Mouse (Mus musculus) hindbrain, embryonic 13.5 days (tissue): ENCODE data around the gene Cdipt. TPM values are rescaled to one million over a fixed set of nuclear protein-coding genes. Genes with fewer than 3 reads are reported as not detected.
A peak's percentile ranks its signal among the peaks of the same experiment; 100 is the strongest.

ENCODE experiments used
- ATAC-seq: fragments of 200-750 bp; cut with Nextera tagmentation; 2 replicates; pipeline ENCODE4 v1.8.0; 2017; ENCODE audit warnings: moderate TSS enrichment; ENCODE audit not compliant: low FRiP score
- H3K27ac ChIP-seq: fragments of 300-500 bp; sonication (generic); 2 replicates; pipeline ENCODE4 v1.5.1; 2015; ENCODE audit warnings: inconsistent platforms, mild to moderate bottlenecking, moderate library complexity
- H3K27me3 ChIP-seq: fragments of 300-500 bp; sonication (generic); 2 replicates; pipeline ENCODE4 v1.6.1; 2015; ENCODE audit warnings: mild to moderate bottlenecking, inconsistent platforms
- H3K36me3 ChIP-seq: fragments of 300-500 bp; sonication (generic); 2 replicates; pipeline ENCODE4 v1.6.1; 2015; ENCODE audit warnings: mild to moderate bottlenecking, inconsistent platforms
- H3K4me1 ChIP-seq: fragments of 300-500 bp; sonication (generic); replicated peaks from 2 replicates; pipeline ENCODE4 v1.6.1; 2015; ENCODE audit warnings: inconsistent platforms
- H3K4me2 ChIP-seq: fragments of 300-500 bp; sonication (generic); 2 replicates; pipeline ENCODE4 v1.6.1; 2015; ENCODE audit warnings: inconsistent platforms, mild to moderate bottlenecking, moderate library complexity
- H3K4me3 ChIP-seq: fragments of 300-500 bp; sonication (generic); 2 replicates; pipeline ENCODE4 v1.5.1; 2015; ENCODE audit warnings: mild to moderate bottlenecking, inconsistent platforms
- H3K9ac ChIP-seq: fragments of 300-500 bp; sonication (generic); 2 replicates; pipeline ENCODE4 v1.6.1; 2015; ENCODE audit warnings: mild to moderate bottlenecking, inconsistent platforms
- H3K9me3 ChIP-seq: fragments of 300-500 bp; sonication (generic); 2 replicates; pipeline ENCODE4 v1.6.1; 2016; ENCODE audit warnings: inconsistent platforms
- WGBS: fragments of 180-500 bp; shearing (Covaris S2); methylation state at CpG from one replicate; pipeline ENCODE4 v1.1.7; 2015; 5-methylcytosine and 5-hydroxymethylcytosine counted together
- polyA plus RNA-seq: library from polyadenylated mRNA; unstranded; fragments of >200 nt; fragmentation: Nextera tagmentation; extraction: Ambion mirVana; gene quantifications from 2 replicates; pipeline ENCODE4 v1.2.1, GENCODE M21; 2015

Cdipt gene
- polyA plus RNA-seq, 1 experiment from 2014 or later, result 109 TPM

GRCm38 (mm10) chr7:127004122-127004875 lies 28.6 kb downstream of the Cdipt start:
- Histone ChIP-seq H3K4me3 (no peak overlapping the region), H3K27ac (no peak overlapping the region), H3K27me3 (no peaks in the 10 kb centered on the region), H3K4me2 (no peak overlapping the region), H3K36me3 (no peaks in the 10 kb centered on the region), H3K9ac (no peak overlapping the region), H3K4me1 (peaks cover 10% of the 10 kb centered on the region; the same call in 1 of the 2 replicates), H3K9me3 (no peaks in the 10 kb centered on the region; the same call in 1 of the 2 replicates)
- 89% methylated on average over 4 of the region's 4 CpGs for WGBS
- ATAC-seq, result no peak

GRCm38 (mm10) chr7:127007313-127008024 lies 31.8 kb downstream of the Cdipt start:
- H3K27me3 ChIP-seq, result no peaks in the 10 kb centered on the region
- no peak overlapping the region for H3K4me3 ChIP-seq
- WGBS, result 81% methylated on average over 6 of the region's 6 CpGs
- ATAC-seq, result no peak
- peaks cover 12% of the 10 kb centered on the region; the same call in 1 of the 2 replicates for H3K4me1 ChIP-seq
- no peaks in the 10 kb centered on the region; the same call in 1 of the 2 replicates for H3K9me3 ChIP-seq
- H3K4me2 ChIP-seq, result no peak overlapping the region
- H3K27ac ChIP-seq, result no peak overlapping the region
- H3K9ac ChIP-seq, result no peak overlapping the region
- peaks cover 7% of the 10 kb centered on the region; the same call in 1 of the 2 replicates for H3K36me3 ChIP-seq

GRCm38 (mm10) chr7:127008239-127009019 lies 32.7 kb downstream of the Cdipt start:
- peaks cover 16% of the 10 kb centered on the region for H3K36me3 ChIP-seq

GRCm38 (mm10) chr7:127009307-127010085 lies 33.8 kb downstream of the Cdipt start:
- no peak for ATAC-seq
- no peak overlapping the region for H3K9ac ChIP-seq
- H3K4me1 ChIP-seq, result peaks cover 27% of the 10 kb centered on the region
- 84% methylated on average over 17 of the region's 17 CpGs for WGBS
- H3K36me3 ChIP-seq, result peaks cover 27% of the 10 kb centered on the region
- no peaks in the 10 kb centered on the region for H3K27me3 ChIP-seq
- H3K4me2 ChIP-seq, result no peak overlapping the region
- no peak overlapping the region for H3K4me3 ChIP-seq
- H3K9me3 ChIP-seq, result no peaks in the 10 kb centered on the region
- H3K27ac ChIP-seq, result peak overlapping the region; percentile 66; the same call in 1 of the 2 replicates

More at GRCm38 (mm10) chr7:127008239-127009019, 32.7 kb downstream of the Cdipt start:
- WGBS, result 61% methylated on average over 9 of the region's 9 CpGs
- H3K9ac ChIP-seq, result peak overlapping the region; percentile 49; the same call in 1 of the 2 replicates
- peaks cover 17% of the 10 kb centered on the region for H3K4me1 ChIP-seq
- no peak overlapping the region for H3K4me3 ChIP-seq
- H3K27me3 ChIP-seq, result no peaks in the 10 kb centered on the region
- ATAC-seq, result peak; percentile 66; the same call in 1 of the 2 replicates
- no peaks in the 10 kb centered on the region; the same call in 1 of the 2 replicates for H3K9me3 ChIP-seq
- no peak overlapping the region for H3K4me2 ChIP-seq
- peak overlapping the region; percentile 66 for H3K27ac ChIP-seq

GRCm38 (mm10) chr7:127011051-127011450 lies 35.3 kb downstream of the Cdipt start:
- Histone ChIP-seq H3K27ac (no peak overlapping the region), H3K36me3 (peaks cover 38% of the 10 kb centered on the region), H3K9me3 (no peaks in the 10 kb centered on the region), H3K4me2 (no peak overlapping the region), H3K27me3 (no peaks in the 10 kb centered on the region), H3K4me1 (peaks cover 42% of the 10 kb centered on the region), H3K9ac (no peak overlapping the region), H3K4me3 (no peak overlapping the region)
- WGBS, result 96% methylated on average over 2 of the region's 2 CpGs
- ATAC-seq, result no peak

- no peak for ATAC-seq
- Histone ChIP-seq H3K4me3 (no peak overlapping the region), H3K27me3 (no peaks in the 10 kb centered on the region), H3K9me3 (no peaks in the 10 kb centered on the region), H3K9ac (no peak overlapping the region), H3K27ac (no peak overlapping the region), H3K4me2 (no peak overlapping the region), H3K36me3 (peaks cover 38% of the 10 kb centered on the region), H3K4me1 (peaks cover 43% of the 10 kb centered on the region)
- 84% methylated on average over 2 of the region's 2 CpGs for WGBS
Observed at GRCm38 (mm10) chr7:127011717-127012116, 36.0 kb downstream of the Cdipt start.

GRCm38 (mm10) chr7:127012374-127012773 lies 36.7 kb downstream of the Cdipt start:
- Histone ChIP-seq H3K9ac (no peak overlapping the region), H3K36me3 (peaks cover 38% of the 10 kb centered on the region), H3K4me3 (no peak overlapping the region), H3K4me1 (peaks cover 43% of the 10 kb centered on the region), H3K4me2 (no peak overlapping the region), H3K27me3 (no peaks in the 10 kb centered on the region), H3K27ac (no peak overlapping the region), H3K9me3 (no peaks in the 10 kb centered on the region)
- 90% methylated on average over 6 of the region's 6 CpGs for WGBS
- no peak for ATAC-seq

- WGBS, result 96% methylated on average over 10 of the region's 10 CpGs
- ATAC-seq, result no peak
Observed at GRCm38 (mm10) chr7:127012845-127013244, 37.1 kb downstream of the Cdipt start.

GRCm38 (mm10) chr7:127013385-127013784 lies 37.7 kb downstream of the Cdipt start:
- ATAC-seq, result no peak
- Histone ChIP-seq H3K4me1 (peaks cover 50% of the 10 kb centered on the region), H3K4me2 (no peak overlapping the region), H3K27me3 (no peaks in the 10 kb centered on the region), H3K4me3 (no peak overlapping the region), H3K27ac (no peak overlapping the region), H3K9ac (no peak overlapping the region), H3K36me3 (peaks cover 38% of the 10 kb centered on the region), H3K9me3 (no peaks in the 10 kb centered on the region)
- WGBS, result 96% methylated on average over 6 of the region's 6 CpGs

More at GRCm38 (mm10) chr7:127012845-127013244, 37.1 kb downstream of the Cdipt start:
- Histone ChIP-seq H3K9ac (no peak overlapping the region), H3K4me3 (no peak overlapping the region), H3K27me3 (no peaks in the 10 kb centered on the region), H3K36me3 (peaks cover 38% of the 10 kb centered on the region), H3K9me3 (no peaks in the 10 kb centered on the region), H3K4me1 (peaks cover 48% of the 10 kb centered on the region), H3K27ac (no peak overlapping the region), H3K4me2 (no peak overlapping the region)

- 70% methylated on average over 11 of the region's 11 CpGs for WGBS
- H3K36me3 ChIP-seq, result peaks cover 38% of the 10 kb centered on the region
- peak within 1 kb of the TSS; percentile 65 for H3K4me3 ChIP-seq
- peak within 1 kb of the TSS; percentile 92 for H3K9ac ChIP-seq
- peaks cover 52% of the 10 kb centered on the region for H3K4me1 ChIP-seq
- peak within 1 kb of the TSS; percentile 98; the same call in 1 of the 2 replicates for H3K27ac ChIP-seq
- no peaks in the 10 kb centered on the region for H3K9me3 ChIP-seq
- no peaks in the 10 kb centered on the region for H3K27me3 ChIP-seq
- no peak for ATAC-seq
- H3K4me2 ChIP-seq, result peak within 1 kb of the TSS; percentile 93
Observed at GRCm38 (mm10) chr7:127014320-127014719, 38.6 kb downstream of the Cdipt start, which contains the start of gene Mvp. Mvp (minus strand) TSS chr7:127014621.

GRCm38 (mm10) chr7:127014993-127015392 lies 39.3 kb downstream of the Cdipt start:
- Histone ChIP-seq H3K9ac (peak overlapping the region; percentile 60), H3K4me1 (peaks cover 57% of the 10 kb centered on the region), H3K27ac (no peak overlapping the region), H3K9me3 (no peaks in the 10 kb centered on the region), H3K36me3 (peaks cover 38% of the 10 kb centered on the region), H3K4me3 (peak overlapping the region; percentile 65), H3K4me2 (peak overlapping the region; percentile 93; the same call in 1 of the 2 replicates), H3K27me3 (no peaks in the 10 kb centered on the region)
- WGBS, result 95% methylated on average over 12 of the region's 12 CpGs
- ATAC-seq, result no peak
